Mouse (Mus musculus) forebrain, embryonic 11.5 days (tissue): ENCODE data around the gene Lars2. TPM values are rescaled to one million over a fixed set of nuclear protein-coding genes. Genes with fewer than 3 reads are reported as not detected.
"Not testable (repeated sequence)": the region's sequence is repeated elsewhere in the genome, so short reads cannot be mapped to it uniquely, and the experiment has no call there.

Source experiments
- ATAC-seq: fragments of 200-750 bp; cut with Nextera tagmentation; replicated peaks from 2 replicates; pipeline ENCODE4 v1.8.0; 2017; ENCODE audit warnings: moderate TSS enrichment; ENCODE audit not compliant: low FRiP score
- DNase-seq: peaks from one replicate; pipeline ENCODE4 v3.0.0-alpha.2; 2017; ENCODE audit warnings: low spot score
- H3K27ac ChIP-seq: fragments of 300-500 bp; sonication (generic); 2 replicates; pipeline ENCODE4 v1.5.1; 2014; ENCODE audit warnings: low read depth, low read length
- H3K27me3 ChIP-seq: fragments of 300-500 bp; sonication (generic); 2 replicates; pipeline ENCODE4 v1.6.1; 2014; ENCODE audit warnings: mild to moderate bottlenecking, low read length, mixed read lengths; ENCODE audit not compliant: control insufficient read depth, insufficient read depth
- H3K36me3 ChIP-seq: fragments of 300-500 bp; sonication (generic); 2 replicates; pipeline ENCODE4 v1.6.1; 2014; ENCODE audit warnings: mild to moderate bottlenecking, low read length, moderate library complexity, mixed read lengths; ENCODE audit not compliant: control insufficient read depth, insufficient read depth
- H3K4me1 ChIP-seq: fragments of 300-500 bp; sonication (generic); replicated peaks from 2 replicates; pipeline ENCODE4 v1.6.1; 2014; ENCODE audit warnings: low read length, mixed read lengths; ENCODE audit not compliant: control insufficient read depth, insufficient read depth
- H3K4me2 ChIP-seq: fragments of 300-500 bp; sonication (generic); 2 replicates; pipeline ENCODE4 v1.6.1; 2014; ENCODE audit warnings: low read depth, mild to moderate bottlenecking, low read length, moderate library complexity, mixed read lengths; ENCODE audit not compliant: severe bottlenecking
- H3K4me3 ChIP-seq: fragments of 300-500 bp; sonication (generic); 2 replicates; pipeline ENCODE4 v1.5.1; 2014; ENCODE audit warnings: low read depth, low read length
- H3K9ac ChIP-seq: fragments of 300-500 bp; sonication (generic); 2 replicates; pipeline ENCODE4 v1.6.1; 2014; ENCODE audit warnings: low read length
- H3K9me3 ChIP-seq: fragments of 300-500 bp; sonication (generic); 2 replicates; pipeline ENCODE4 v1.6.1; 2016; ENCODE audit warnings: low read length, mixed read lengths; ENCODE audit not compliant: control insufficient read depth
- WGBS: fragments of 180-500 bp; shearing (Covaris S2); extraction: QIAGEN DNeasy Blood & Tissue Kit; methylation state at CpG from one replicate; pipeline ENCODE4 v1.1.7; 2014; 5-methylcytosine and 5-hydroxymethylcytosine counted together
- polyA plus RNA-seq: library from polyadenylated mRNA; unstranded; fragments of >200 nt; fragmentation: Nextera tagmentation; extraction: Ambion mirVana; gene quantifications from 2 replicates; pipeline ENCODE4 v1.2.1, GENCODE M21; 2014

Gene Lars2
- polyA plus RNA-seq, 1 experiment from 2014 or later, result 836 TPM

- Histone ChIP-seq H3K36me3 (no peaks in the 10 kb centered on the region), H3K4me2 (no peak overlapping the region), H3K4me3 (no peak overlapping the region), H3K27me3 (no peaks in the 10 kb centered on the region), H3K9me3 (no peaks in the 10 kb centered on the region), H3K9ac (no peak overlapping the region), H3K4me1 (no peaks in the 10 kb centered on the region), H3K27ac (no peak overlapping the region)
- 79% methylated on average over 1 of the region's 1 CpGs for WGBS
- ATAC-seq, result no peak
- DNase-seq, result no peak
These were observed 38.5 kb downstream of the Lars2 start for GRCm38 (mm10) chr9:123405231-123405630.

- no peaks in the 10 kb centered on the region for H3K9me3 ChIP-seq
- no peaks in the 10 kb centered on the region; the same call in 1 of the 2 replicates for H3K36me3 ChIP-seq
- WGBS, result 92% methylated on average over 2 of the region's 2 CpGs
- no peak overlapping the region for H3K4me3 ChIP-seq
- no peak for DNase-seq
- H3K4me2 ChIP-seq, result no peak overlapping the region
- H3K27me3 ChIP-seq, result no peaks in the 10 kb centered on the region
- H3K27ac ChIP-seq, result no peak overlapping the region
- H3K9ac ChIP-seq, result no peak overlapping the region
- no peak for ATAC-seq
- H3K4me1 ChIP-seq, result no peaks in the 10 kb centered on the region
These were observed 42.0 kb downstream of the Lars2 start for GRCm38 (mm10) chr9:123408771-123409170.

GRCm38 (mm10) chr9:123429863-123430262 lies 63.1 kb downstream of the Lars2 start:
- no peaks in the 10 kb centered on the region for H3K27me3 ChIP-seq
- H3K9me3 ChIP-seq, result no peaks in the 10 kb centered on the region
- 89% methylated on average over 4 of the region's 4 CpGs for WGBS
- no peak overlapping the region for H3K27ac ChIP-seq
- ATAC-seq (no peak), DNase-seq (no peak)
- no peaks in the 10 kb centered on the region for H3K36me3 ChIP-seq
- H3K9ac ChIP-seq, result no peak overlapping the region
- H3K4me3 ChIP-seq, result no peak overlapping the region
- no peak overlapping the region for H3K4me2 ChIP-seq
- H3K4me1 ChIP-seq, result no peaks in the 10 kb centered on the region

- Histone ChIP-seq H3K9me3 (no peaks in the 10 kb centered on the region), H3K27ac (no peak overlapping the region), H3K4me3 (no peak overlapping the region), H3K27me3 (no peaks in the 10 kb centered on the region), H3K4me1 (no peaks in the 10 kb centered on the region), H3K4me2 (no peak overlapping the region), H3K36me3 (no peaks in the 10 kb centered on the region), H3K9ac (no peak overlapping the region)
- DNase-seq (no peak), ATAC-seq (no peak)
These were observed 64.2 kb downstream of the Lars2 start for GRCm38 (mm10) chr9:123430973-123431372.

- ATAC-seq (no peak), DNase-seq (no peak)
- H3K4me3 ChIP-seq, result no peak overlapping the region
- H3K27me3 ChIP-seq, result no peaks in the 10 kb centered on the region
- no peaks in the 10 kb centered on the region for H3K36me3 ChIP-seq
- no peak overlapping the region for H3K9ac ChIP-seq
- H3K4me2 ChIP-seq, result no peak overlapping the region
- no peak overlapping the region for H3K27ac ChIP-seq
- no peaks in the 10 kb centered on the region for H3K4me1 ChIP-seq
- 82% methylated on average over 2 of the region's 2 CpGs for WGBS
- no peaks in the 10 kb centered on the region for H3K9me3 ChIP-seq
These were observed 71.5 kb downstream of the Lars2 start for GRCm38 (mm10) chr9:123438223-123438622.

DNA sequence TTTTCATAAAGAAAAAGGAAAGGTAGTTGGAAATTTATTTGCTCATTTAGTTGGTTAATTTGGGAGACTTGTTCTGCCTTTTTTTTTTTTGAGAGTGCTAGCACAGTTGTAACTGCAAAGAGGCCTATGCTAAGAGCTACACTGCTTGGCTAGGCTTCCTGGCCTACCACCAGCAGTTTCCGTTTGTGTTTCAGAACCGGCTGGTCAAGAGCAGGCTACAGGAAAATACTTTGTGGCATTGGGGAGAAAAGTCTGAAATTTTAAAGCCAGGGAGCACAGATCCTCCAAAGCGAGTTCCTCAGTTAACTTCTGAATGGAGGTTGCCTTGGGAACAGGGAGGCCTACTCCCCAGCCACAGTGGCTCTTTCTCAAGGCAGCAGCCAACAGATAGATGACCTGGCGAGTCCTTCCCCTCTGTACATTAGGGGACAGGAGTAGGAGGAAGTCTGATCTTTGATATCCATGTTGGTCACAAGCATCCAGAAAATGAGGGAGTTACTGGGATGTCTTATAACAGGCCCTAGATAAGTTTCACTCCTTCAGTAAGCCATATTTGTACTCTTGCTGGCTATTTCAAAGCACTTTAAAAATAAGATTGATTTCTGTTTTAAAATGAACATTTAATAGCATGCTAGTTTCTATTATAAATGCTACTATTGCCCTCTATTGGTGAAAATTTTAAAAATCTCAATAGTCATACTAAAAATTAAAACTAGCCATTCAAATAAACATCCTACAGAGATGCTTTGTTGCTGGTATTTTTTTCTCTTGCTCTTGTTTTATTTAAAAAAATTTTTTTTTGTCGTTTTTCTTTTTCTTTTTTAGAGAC lies 73.7 kb downstream of the Lars2 start:
- no peaks in the 10 kb centered on the region for H3K36me3 ChIP-seq
- no peaks in the 10 kb centered on the region for H3K9me3 ChIP-seq
- no peak for ATAC-seq
- no peaks in the 10 kb centered on the region for H3K4me1 ChIP-seq
- no peaks in the 10 kb centered on the region for H3K27me3 ChIP-seq
- H3K4me3 ChIP-seq, result no peak overlapping the region
- no peak overlapping the region for H3K4me2 ChIP-seq
- no peak overlapping the region for H3K9ac ChIP-seq
- WGBS, result 51% methylated on average over 5 of the region's 5 CpGs
- no peak overlapping the region for H3K27ac ChIP-seq
- DNase-seq, result no peak

DNA sequence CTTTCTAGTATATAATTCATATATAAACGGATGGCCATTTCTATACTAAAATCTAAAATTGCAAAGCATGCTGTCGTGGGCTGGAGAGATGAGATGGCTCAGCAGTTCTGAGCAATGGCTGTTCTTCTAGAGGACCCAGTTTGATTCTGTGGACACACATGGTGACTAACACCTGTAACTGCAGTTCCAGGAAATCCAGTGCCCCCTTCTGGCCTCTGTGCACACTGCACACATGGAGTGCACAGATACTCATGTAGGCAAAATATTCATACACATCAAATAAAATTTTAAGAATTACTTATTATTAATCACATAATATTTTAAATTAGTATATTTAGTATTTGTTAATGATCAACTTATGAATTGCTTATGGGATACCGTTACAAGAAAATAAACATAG lies 80.4 kb downstream of the Lars2 start:
- not testable (repeated sequence) for H3K27me3 ChIP-seq, H3K4me1 ChIP-seq, H3K4me3 ChIP-seq, H3K4me2 ChIP-seq, ATAC-seq, H3K9ac ChIP-seq, H3K9me3 ChIP-seq, H3K27ac ChIP-seq, H3K36me3 ChIP-seq
- WGBS, result 92% methylated on average over 2 of the region's 3 CpGs
- peak; percentile 55 for DNase-seq

GRCm38 (mm10) chr9:123448594-123448993 lies 81.9 kb downstream of the Lars2 start:
- Histone ChIP-seq H3K4me3 (no peak overlapping the region), H3K36me3 (no peaks in the 10 kb centered on the region), H3K4me1 (no peaks in the 10 kb centered on the region), H3K9ac (no peak overlapping the region), H3K4me2 (no peak overlapping the region), H3K9me3 (no peaks in the 10 kb centered on the region), H3K27me3 (no peaks in the 10 kb centered on the region), H3K27ac (no peak overlapping the region)
- ATAC-seq, result no peak
- no peak for DNase-seq

DNA sequence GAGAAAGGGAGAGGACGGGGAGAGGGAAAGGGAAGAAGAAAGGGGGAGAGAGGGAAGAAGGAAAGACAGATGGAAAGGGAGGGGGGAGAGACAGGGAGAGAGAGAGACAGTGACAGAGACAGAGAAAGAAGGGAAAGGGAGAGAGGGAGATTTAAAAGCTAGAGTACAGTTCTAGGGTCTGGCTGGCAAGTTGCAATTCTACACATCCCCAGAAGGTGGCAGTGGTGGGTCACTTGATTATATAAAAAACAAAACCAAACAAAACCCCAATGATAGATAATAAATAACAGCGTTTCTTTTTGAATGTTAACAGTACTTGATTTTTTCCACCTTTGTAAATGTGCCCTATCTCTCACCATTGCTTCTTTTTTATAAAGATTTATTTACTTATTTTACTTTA lies 83.4 kb downstream of the Lars2 start:
- ATAC-seq, result no peak
- WGBS, result 57% methylated on average over 2 of the region's 2 CpGs
- no peaks in the 10 kb centered on the region for H3K36me3 ChIP-seq

More for the DNA sequence above, 83.4 kb downstream of the Lars2 start:
- Histone ChIP-seq H3K27me3 (no peaks in the 10 kb centered on the region), H3K9me3 (no peaks in the 10 kb centered on the region), H3K4me3 (no peak overlapping the region), H3K27ac (no peak overlapping the region), H3K4me2 (no peak overlapping the region), H3K9ac (no peak overlapping the region), H3K4me1 (no peaks in the 10 kb centered on the region)
- DNase-seq, result peak; percentile 64
